Mouse (Mus musculus): ENCODE results near the gene Gm45785. TPM values are rescaled to one million over a fixed set of nuclear protein-coding genes. Genes with fewer than 3 reads are reported as not detected.

Gm45785 gene
- total RNA-seq, 1 experiment from 2014 or later = not detected

- no peak for ATAC-seq (ENCODE audit: extremely low read depth, insufficient number of reproducible peaks, low FRiP score, poor library complexity, severe bottlenecking)
These were observed 4.6 kb upstream of the Gm45785 start for GRCm38 (mm10) chr7:140860728-140861127.

DNA sequence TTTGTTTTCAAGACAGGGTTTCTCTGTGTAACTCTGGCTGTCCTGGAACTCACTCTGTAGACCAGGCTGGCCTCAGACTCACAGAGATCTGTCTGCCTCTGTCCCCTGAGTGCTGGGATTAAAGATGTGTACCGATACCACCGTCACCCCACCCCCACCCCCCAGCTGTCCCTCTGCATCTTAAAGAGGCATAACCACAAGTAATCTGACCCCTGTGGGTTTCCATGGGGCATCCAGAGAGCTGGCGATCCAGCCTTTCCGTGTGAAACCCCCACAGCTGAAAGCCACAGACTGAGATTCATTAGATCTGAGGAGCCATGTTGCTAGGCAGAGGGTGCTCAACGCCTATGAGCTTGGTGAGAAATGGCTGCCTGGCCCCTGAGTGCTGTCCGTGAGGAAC is 3.9 kb upstream of the Gm45785 start:
- no peak for ATAC-seq (ENCODE audit: extremely low read depth, insufficient number of reproducible peaks, low FRiP score, poor library complexity, severe bottlenecking)

DNA sequence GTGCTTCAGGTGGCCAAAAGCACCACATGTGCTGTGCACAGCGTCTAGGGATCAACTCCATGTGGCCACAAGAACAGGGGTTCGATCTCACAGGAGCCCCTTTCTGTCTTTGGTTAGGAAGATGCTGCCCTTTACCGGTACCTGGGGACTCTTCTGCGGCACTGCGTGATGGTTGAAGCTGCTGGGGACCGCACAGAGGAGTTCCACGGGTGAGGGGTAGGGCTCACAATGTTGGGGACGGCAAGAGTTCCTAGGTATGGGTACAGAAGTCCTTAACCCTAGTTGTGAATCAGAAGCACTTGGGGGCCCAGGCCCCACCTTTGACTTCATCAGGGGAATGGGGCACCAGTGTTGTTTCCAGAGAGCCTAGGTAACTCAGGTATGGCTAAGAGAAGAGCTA is 2.6 kb upstream of the Gm45785 start:
- no peak for ATAC-seq (ENCODE audit: extremely low read depth, insufficient number of reproducible peaks, low FRiP score, poor library complexity, severe bottlenecking)

GRCm38 (mm10) chr7:140857550-140858505 is 1.7 kb upstream of the Gm45785 start, which contains the start of gene Bet1l:
Gene Bet1l (minus strand): TSS chr7:140857577.
- ATAC-seq (ENCODE audit: extremely low read depth, insufficient number of reproducible peaks, low FRiP score, poor library complexity, severe bottlenecking) = no peak

GRCm38 (mm10) chr7:140856785-140857549 is 836 bp upstream of the Gm45785 start, which contains the start of gene Ric8a:
Gene Ric8a (plus strand): TSS chr7:140856957.
- ATAC-seq (ENCODE audit: extremely low read depth, insufficient number of reproducible peaks, low FRiP score, poor library complexity, severe bottlenecking) = peak; percentile 69

- ATAC-seq (ENCODE audit: extremely low read depth, insufficient number of reproducible peaks, low FRiP score, poor library complexity, severe bottlenecking) = no peak
These were observed 950 bp downstream of the Gm45785 start for GRCm38 (mm10) chr7:140855181-140855580.

DNA sequence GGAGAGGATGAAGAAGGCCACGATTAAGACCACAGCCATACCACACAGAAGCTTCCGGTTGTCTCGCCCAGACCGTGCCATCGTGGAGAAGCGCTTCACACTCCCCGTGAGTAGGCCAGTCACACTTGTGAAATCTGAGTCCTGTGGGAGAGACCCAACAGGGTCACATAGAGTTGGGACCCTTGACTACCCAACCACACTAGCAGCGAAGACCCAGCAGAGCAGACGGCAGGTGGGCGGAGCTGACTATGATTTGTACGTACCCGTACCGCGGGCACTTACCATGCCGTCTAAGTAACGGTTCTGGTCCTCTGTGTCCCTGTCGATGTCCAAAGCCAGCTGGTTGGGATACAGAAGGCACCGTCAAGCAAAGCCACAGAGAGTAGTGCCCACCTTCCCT is 1.6 kb downstream of the Gm45785 start:
- ATAC-seq (ENCODE audit: extremely low read depth, insufficient number of reproducible peaks, low FRiP score, poor library complexity, severe bottlenecking) = no peak

DNA sequence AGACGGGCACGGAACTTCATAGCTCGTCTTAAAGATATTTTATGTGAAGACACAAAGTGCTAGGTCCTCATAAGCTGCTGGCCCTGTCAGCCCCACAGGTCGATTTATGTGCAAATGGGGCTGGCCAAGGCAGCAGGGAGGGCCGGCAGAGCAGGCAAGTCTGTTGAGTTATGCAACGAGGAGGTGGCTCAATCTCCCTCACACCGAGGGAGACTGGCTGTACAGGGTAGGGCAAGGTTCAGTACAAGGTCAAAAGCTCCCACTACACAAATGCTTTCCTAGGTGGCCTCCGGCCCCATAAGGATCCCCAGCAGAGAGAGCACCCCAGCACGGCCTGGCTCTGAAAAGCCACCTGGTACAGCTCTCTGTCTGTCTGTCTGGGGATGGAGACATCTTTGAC is 2.7 kb downstream of the Gm45785 start:
- no peak for ATAC-seq (ENCODE audit: extremely low read depth, insufficient number of reproducible peaks, low FRiP score, poor library complexity, severe bottlenecking)

- ATAC-seq (ENCODE audit: extremely low read depth, insufficient number of reproducible peaks, low FRiP score, poor library complexity, severe bottlenecking) = no peak
These were observed 4.2 kb downstream of the Gm45785 start for GRCm38 (mm10) chr7:140851916-140852315.

GRCm38 (mm10) chr7:140848591-140848990 is 7.5 kb downstream of the Gm45785 start:
- no peak for ATAC-seq (ENCODE audit: extremely low read depth, insufficient number of reproducible peaks, low FRiP score, poor library complexity, severe bottlenecking)

DNA sequence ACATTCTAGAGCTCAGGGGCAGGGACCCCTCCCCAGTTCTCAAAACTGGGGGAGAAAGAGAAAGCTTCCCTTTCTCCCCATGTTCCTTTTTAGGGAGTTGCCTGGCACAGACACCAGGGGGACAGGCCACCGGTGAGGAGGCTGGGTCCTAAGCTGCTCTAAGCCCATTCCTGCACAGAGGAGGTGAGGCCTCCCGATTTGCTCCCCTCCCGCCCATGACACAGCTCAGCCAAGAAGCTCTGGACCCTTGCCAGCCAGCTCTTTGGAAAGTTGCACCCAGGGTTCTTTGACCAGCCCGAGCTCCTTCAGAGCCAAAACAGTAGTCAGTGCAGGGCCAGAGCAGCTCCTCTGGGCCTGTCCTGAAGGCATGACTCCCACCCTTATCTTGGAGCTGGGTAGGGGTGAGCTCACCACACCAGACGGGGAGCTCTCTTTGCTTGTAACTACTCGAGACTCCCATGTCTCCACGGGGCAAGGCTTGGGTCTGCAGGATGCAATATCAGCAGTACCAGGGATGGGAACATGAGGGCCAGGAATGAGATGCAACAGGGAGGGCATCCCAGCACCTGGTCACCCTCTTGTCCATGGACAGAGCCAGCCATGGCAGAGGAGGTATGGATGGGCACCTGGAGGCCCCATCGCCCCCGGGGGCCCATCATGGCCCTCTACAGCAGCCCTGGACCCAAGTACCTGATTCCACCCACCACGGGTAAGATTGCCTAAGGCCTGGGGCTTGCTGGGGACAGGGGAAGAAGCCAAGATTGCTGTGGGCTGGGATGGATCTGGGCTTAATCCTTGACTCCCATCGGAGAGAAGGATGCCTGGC is 8.2 kb downstream of the Gm45785 start, which contains the start of gene Odf3:
Odf3 (plus strand) TSS at position 51 of the 826 bp plus-strand sequence.
- ATAC-seq (ENCODE audit: extremely low read depth, insufficient number of reproducible peaks, low FRiP score, poor library complexity, severe bottlenecking) = no peak

DNA sequence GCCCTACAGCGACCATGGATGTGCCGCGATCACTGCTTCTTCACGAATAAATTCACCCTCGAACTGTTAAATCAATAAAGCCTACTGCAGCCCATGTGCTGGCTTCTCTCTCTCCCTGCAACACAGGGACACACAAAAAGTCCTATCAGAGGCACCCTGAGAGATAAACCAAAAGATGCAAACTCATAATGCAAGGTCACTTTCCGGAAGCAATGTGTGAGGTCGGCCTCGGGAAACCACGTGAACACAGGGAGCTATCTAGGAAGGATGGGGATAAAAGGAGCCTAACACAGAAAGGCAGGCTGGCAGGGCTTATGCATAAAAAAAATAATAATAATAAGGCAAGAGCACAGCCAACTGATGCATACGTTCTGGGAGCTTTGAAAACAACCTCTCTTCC is 9.5 kb downstream of the Gm45785 start:
- ATAC-seq (ENCODE audit: extremely low read depth, insufficient number of reproducible peaks, low FRiP score, poor library complexity, severe bottlenecking) = no peak

GRCm38 (mm10) chr7:140845683-140846082 is 10.4 kb downstream of the Gm45785 start:
- ATAC-seq (ENCODE audit: extremely low read depth, insufficient number of reproducible peaks, low FRiP score, poor library complexity, severe bottlenecking) = no peak

DNA sequence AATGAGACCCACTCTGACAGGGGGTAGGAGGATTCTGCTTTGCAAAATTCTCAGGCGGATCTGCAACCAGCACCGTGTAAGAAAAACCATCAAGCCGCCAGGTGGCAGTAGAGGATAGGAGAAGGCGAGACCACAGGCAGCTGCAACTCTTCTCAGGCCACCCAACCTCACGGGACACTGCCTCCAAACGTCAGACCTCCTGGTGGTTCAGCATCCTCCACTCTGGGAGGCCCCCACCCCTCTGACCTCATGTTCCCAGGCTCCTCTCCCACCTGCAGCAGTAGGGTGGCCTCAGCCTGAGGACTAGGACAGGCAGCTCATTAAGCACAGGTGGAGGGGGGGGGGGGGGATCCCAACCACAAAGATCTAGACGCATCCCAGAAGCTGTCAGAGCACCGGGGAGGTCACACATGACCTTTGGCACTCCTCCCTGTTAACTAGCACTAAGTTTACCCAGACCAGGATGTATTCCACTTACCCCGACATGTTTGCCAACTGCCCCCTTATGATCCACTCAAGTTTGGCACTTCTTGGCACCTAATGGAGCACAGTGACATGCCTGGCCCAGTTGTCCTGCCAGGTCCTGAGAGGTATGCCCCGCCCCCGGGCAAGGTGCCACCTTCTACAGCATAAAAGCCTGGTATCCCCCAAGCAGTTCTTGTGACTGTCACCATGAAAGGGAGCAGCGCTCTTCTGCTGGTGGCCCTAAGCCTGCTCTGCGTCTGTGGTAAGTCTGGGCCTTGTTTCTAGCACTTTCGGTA is 11.0 kb downstream of the Gm45785 start, which contains the start of gene Scgb1c1:
Scgb1c1 (plus strand) TSS at position 643 of the 761 bp plus-strand sequence.
- peak; percentile 85 for ATAC-seq (ENCODE audit: extremely low read depth, insufficient number of reproducible peaks, low FRiP score, poor library complexity, severe bottlenecking)

GRCm38 (mm10) chr7:140843806-140844205 is 12.3 kb downstream of the Gm45785 start:
- no peak for ATAC-seq (ENCODE audit: extremely low read depth, insufficient number of reproducible peaks, low FRiP score, poor library complexity, severe bottlenecking)

- ATAC-seq (ENCODE audit: extremely low read depth, insufficient number of reproducible peaks, low FRiP score, poor library complexity, severe bottlenecking) = no peak
These were observed 15.1 kb downstream of the Gm45785 start for GRCm38 (mm10) chr7:140840750-140841735.

GRCm38 (mm10) chr7:140839556-140839955 is 16.6 kb downstream of the Gm45785 start:
- no peak for ATAC-seq (ENCODE audit: extremely low read depth, insufficient number of reproducible peaks, low FRiP score, poor library complexity, severe bottlenecking)
